Mouse (Mus musculus) liver, embryonic 14.5 days (tissue): ENCODE results near the gene Atp1a4.

Experiments
- CTCF ChIP-seq: IDR thresholded peaks from 2 replicates; pipeline ENCODE4 v1.5.1; 2016; ENCODE audit warnings: antibody characterized with exemption, low read depth, control low read depth
- EP300 ChIP-seq: IDR thresholded peaks from 2 replicates; pipeline ENCODE4 v1.6.1; 2016; ENCODE audit warnings: antibody characterized with exemption, low read depth

GRCm38 (mm10) chr1:172200871-172201447, 57.3 kb downstream of the Atp1a4 start:
- TF ChIP-seq CTCF = no peak
- no peak for TF ChIP-seq EP300
